Mouse (Mus musculus) heart, postnatal 36 days (tissue): ENCODE measurements around the gene Mettl7a1. TPM values are rescaled to one million over a fixed set of nuclear protein-coding genes. Genes with fewer than 3 reads are reported as not detected.
"Not testable (repeated sequence)": the region's sequence is repeated elsewhere in the genome, so short reads cannot be mapped to it uniquely, and the experiment has no call there.

Experiments
- DNase-seq, 2 experiments: peaks; one replicate each; pipeline ENCODE4 v3.0.0; 2021 to 2022
- intact Hi-C: fragments of 180-260 bp; cut with DNase I; formaldehyde crosslinking; loops from one replicate; pipeline ENCODE4 v1.15.1; 2025
- total RNA-seq, 2 experiments: library from RNA; stranded (reverse); gene quantifications; 2 replicates each; pipeline ENCODE4 v1.2.3; 2021

Mettl7a1 gene
- total RNA-seq = 10 to 100 TPM; 46.3 to 62.3 TPM

DNA sequence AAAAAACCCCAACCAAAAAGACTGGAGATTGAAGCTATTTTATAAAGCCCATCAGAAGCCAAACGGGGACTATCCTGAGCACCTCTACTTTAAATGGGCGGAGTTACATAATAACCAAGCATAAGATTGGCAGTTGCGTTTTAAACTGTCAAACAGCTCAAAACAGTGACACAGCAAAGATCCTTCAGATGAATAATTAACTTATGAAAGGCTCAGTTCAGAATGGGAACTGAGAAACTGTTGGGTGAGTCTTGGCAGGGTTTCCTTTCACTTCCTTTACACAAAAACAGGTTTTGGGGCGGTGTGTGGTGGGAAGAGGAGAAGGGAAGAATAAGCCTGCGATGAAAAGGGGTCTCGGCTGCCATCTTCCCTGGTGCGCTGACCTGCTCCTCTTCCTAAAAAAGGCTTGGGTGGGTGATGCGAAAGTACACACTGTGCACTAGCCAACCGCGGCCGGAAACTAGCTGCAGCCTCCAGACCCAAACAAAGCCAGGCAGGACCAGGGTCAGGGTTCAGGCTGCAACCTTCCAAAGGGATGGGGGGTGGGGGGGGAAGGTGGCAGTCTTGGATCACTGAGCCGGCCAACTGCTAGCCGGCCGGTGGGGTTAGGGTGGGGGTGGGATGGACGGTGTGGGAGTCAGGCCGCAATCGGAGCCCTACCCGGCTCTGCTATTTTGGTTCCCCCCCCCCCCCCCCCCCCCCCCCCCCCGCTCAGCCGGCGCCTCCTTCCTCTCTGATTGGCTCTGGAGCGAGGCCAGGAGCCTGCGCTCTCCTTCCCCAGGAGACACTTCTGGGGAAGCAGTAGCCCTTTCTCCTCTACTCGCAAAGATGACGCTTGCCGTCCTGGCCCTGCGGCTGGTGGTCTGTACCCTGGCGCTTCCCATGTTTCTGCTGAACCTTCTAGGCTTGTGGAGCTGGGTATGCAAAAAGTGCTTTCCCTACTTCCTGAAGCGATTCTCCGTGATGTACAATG, at the start of gene Mettl7a1:
TSS of gene Mettl7a1 (plus strand) at position 122 of the 973 bp plus-strand sequence.
- DNase-seq = peak; percentile 87
- intact Hi-C loops = loop anchor here (5.0 kb wide), 1 partner anchor 282 kb away; no protein-coding TSS in a partner anchor

DNA sequence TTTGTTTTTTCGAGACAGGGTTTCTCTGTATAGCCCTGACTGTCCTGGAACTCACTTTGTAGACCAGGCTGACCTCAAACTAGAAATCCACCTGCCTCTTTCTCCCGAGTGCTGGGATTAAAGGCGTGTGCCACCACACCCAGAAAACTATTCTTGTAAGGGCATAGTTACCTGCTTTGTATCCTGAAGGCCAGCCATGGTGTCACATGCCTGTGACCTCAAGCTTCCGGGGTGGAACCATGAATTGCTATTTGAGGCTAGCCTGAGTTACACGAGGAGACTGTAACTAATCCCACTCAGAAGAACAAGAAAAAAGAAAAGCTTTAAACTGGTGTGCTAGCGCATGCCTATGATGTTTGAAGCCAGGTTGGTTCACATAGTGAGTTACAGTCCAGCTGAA, 47.6 kb upstream of the Mettl7a1 start:
- intact Hi-C loops = no loop called here

DNA sequence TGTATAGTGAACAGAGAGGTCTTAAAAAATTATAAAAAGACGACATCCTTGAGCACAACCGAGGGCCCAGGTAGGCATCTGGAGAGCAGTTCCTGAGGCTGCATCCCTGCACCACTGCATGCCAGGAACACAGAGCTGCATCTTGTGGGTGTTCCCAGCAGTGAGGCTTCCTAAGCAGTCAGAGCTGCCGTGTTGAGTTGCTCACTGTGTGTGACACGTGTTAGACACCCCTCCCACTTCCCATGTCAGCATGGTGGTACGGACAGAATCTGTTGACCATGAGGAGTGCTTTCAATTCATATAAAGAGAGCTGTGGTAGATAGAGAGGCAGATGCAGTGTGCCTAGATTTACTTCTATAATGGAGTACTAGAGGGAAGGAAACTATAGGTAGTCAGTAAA, 46.6 kb upstream of the Mettl7a1 start:
- intact Hi-C loops = no loop called here
- DNase-seq = no peak

More for the DNA sequence above, 47.6 kb upstream of the Mettl7a1 start:
- no peak for DNase-seq

DNA sequence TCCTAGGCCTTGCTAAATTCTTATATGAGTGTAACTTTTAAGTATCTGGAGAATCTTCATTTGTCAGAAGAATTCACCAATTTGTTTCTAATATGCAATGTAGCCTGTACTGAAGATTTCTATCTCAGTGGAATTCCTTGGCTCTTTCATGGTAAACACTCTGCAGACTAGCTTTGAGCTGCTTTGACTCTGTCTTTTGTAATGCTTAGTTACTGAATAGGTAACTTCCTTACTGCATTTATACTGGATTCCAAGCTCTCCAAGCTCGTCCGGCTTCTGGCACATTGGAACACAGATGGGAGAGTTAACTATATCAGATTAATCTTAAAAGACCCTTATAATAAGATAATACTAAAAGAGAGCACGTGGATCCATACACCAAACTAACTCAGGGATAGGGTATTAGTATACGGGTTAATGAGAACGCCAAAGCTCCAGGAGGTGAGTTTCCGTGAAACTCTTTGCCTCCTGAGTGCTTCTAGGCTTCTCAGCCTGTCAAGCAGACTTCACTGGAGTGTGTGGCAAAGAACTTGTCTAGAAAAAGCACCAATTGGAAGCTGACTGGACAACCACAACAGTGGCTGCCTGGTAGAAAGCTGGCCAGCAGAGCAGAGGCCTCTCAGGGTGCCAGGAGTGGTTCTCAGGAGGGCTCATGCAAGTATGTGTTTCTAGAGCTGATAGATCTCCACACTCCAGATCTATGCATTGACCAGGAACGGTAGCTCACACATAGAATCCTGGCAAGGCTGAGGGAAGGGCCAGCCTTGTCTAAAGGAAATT, 45.1 kb upstream of the Mettl7a1 start:
- no peak for DNase-seq
- intact Hi-C loops = no loop called here

DNA sequence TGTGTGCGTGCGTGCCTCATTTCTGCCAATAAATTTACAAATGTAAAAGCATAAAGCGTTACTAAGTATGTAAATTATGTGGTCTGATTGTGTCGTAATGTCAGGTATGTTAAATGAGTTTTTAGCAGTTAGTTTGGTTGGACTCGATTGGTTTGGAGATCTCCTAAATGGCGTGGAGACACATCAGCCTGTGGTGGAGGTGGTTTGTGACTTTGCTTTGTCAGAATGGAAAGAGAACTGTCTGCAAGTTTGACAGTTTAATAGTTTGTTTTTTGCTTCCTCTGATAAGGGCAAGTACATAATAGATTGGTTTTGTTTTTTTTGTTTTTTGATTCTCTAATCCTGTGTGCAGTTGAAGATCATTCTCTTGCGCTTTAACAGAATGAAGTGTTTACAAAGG, 43.6 kb upstream of the Mettl7a1 start:
- intact Hi-C loops = loop anchor here (5.0 kb wide), 1 partner anchor 197 kb away; no protein-coding TSS in a partner anchor
- not testable (repeated sequence) for DNase-seq

DNA sequence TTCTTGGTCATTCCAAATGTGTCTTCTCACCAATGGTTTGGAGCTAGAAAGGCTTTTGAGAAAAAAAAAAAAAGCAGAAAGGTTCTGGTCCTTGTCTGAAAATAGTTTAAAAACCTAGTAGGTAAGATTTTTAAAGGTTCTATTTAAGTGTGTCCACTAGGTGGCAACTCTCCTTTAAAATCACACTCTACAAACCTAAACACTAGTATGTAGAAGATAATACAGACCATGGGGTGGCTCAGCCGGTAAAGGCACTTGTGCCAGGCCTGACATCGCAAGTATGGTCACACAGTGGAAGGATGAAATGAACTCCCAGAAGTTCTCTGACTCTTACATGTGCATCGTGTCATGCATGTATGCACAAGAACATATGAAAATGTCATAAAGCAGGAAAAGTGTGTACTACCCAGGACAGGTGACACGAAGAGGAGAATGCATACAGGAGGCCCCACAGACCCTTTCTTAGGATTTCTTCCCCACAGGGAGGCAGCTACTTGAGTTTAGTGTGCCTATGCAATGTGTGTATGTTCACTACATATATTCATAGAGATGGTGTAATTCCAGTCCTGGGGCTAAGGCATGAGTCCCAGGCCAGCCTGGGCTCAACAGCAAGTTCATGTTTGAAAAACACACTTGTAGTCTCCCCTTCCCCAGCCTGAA, 40.6 kb upstream of the Mettl7a1 start:
- peak in 1 of 2 experiments; percentile 9 for DNase-seq
- intact Hi-C loops = loop anchor here (2.0 to 5.0 kb wide), 2 partner anchors 111 to 194 kb away; no protein-coding TSS in a partner anchor

DNA sequence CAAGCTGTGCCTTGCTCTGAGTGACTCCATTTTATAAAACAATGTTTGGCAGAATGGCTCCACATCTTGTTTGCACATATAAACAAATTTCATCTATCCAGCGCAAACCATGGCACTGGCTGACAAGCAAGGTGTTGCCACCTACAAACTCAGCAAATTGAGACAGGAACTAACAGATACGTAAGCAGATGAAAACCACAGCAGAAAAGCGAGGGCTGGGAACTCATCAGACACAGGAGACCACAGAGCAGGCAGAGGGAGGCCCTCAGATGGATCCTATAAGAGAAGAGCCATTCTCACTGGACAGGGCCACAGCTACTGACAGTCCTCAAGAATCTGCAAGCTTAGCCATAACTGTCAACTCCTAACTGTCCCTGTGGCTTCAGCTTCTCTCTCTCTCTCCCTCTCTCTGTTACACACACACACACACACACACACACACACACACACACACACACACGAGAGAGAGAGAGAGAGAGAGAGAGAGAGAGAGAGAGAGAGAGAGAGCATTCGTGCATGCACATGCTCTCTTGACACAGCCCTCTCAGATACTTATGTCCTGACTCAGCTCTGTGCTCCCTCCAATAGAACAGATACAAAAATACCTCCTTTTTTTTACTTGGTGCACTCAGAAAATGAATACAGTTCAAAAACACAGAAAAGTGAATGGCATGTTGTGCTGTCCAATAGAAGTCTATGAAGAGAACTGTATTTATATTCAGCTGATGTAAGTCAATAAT, 38.2 kb upstream of the Mettl7a1 start:
- DNase-seq = no peak
- intact Hi-C loops = loop anchor here (1.0 to 5.0 kb wide), 2 partner anchors 57 to 105 kb away; no protein-coding TSS in a partner anchor

DNA sequence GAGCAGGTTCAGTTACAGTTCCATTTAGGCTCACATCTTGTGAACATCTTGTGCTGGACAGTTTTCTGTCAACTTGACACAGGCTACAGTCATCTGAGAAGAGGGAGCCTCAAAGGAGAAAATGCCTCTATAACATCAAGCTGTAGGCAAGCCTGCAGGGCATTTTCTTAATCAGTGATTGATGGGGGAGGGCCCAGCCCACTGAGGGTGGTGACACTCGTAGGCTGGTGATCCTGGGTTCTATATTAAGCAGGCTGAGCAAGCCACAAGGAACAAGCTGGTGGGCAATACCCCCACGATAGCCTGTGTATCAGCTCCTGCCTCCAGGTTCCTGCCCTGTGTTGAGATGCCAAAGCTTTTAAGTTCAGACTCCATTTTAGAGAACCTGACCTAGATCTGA, 35.0 kb upstream of the Mettl7a1 start:
- intact Hi-C loops = loop anchor here (5.0 kb wide), 1 partner anchor 53 kb away; no protein-coding TSS in a partner anchor
- no peak for DNase-seq

DNA sequence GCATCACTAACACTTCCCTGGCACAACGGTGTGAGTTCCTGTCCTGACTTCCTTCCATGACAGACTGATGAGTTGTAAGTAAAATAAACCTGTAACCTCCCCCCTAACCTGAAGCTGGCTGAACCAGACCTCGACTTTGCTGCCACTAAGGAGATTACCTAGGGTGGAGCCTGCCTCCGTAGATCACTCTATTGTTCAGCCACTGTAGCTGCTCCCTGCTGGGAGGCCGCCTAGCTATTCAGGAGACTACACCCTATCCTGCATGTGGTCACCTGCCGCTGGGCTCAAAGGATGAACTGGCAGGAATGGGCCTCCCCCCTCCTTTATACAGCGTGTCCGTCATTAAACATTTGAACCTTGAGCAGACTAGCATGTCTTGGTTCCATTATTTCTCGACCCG, 34.2 kb upstream of the Mettl7a1 start:
- intact Hi-C loops = loop anchor here (5.0 kb wide), 1 partner anchor 53 kb away; no protein-coding TSS in a partner anchor
- no peak for DNase-seq

DNA sequence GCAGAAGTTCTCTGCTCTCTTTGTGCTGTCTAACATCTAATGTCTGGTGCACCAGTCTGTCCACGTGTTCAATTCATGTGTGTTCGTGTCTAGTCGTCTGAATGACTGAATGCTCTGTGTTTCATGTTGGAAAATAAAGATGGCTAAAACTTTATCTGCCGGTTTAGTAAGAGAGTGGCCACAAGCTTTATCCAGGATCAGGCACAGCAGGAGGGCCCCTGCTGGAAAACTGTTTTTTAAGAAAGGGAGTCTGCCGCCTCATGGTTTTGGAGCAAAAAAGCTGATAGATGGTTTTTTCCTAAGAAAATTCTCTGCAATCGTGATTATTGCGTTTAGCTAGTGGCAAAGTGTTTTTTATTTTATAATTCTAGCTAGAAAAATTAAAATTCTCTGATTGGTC, 33.3 kb upstream of the Mettl7a1 start:
- DNase-seq, intact Hi-C loops: not testable (repeated sequence)

DNA sequence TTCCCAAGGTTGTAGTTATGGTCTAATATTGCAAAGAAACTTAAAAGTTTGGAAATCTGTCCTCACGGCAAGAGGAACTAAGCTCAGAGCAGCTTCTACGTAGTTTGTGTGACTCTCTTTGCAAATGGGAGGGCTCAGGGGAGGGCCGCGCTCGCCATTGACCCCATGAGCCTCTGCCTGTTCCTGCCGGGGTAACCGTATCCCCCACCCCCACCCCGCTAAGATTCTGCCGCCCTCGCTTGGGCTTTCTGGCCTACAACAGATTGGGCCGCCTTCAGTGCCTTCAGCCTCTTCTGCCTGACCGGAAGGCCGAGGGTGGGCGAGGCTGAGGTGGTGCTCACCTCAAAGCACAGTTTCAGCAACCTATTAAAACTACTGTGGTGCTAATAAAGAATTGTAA, 32.5 kb upstream of the Mettl7a1 start:
- no peak for DNase-seq
- intact Hi-C loops = no loop called here

DNA sequence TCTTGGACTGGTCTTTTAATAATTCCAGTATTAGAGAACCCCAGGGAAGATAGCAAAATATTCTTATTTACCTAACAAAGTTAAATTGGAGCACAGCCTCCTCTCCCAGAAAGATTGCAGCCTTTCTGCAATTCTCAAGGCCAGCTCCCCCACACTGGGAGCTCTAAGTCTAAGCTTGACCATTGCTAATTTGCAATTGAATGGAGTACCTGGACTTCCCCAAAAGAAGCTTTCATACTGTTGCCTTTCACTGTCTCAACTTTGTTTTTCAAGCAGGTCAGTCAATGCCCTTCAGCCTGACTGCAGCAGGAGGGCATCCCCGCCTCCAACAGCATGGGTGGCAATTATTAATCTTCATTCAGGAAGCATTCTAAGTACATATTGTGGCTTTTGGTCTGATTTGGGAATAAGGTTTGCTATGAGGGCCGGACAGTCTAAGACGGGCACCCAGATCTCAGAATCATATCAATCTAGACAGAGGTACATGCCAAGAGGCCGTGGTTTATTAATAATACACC, 30.1 kb upstream of the Mettl7a1 start:
- DNase-seq, intact Hi-C loops: not testable (repeated sequence)

DNA sequence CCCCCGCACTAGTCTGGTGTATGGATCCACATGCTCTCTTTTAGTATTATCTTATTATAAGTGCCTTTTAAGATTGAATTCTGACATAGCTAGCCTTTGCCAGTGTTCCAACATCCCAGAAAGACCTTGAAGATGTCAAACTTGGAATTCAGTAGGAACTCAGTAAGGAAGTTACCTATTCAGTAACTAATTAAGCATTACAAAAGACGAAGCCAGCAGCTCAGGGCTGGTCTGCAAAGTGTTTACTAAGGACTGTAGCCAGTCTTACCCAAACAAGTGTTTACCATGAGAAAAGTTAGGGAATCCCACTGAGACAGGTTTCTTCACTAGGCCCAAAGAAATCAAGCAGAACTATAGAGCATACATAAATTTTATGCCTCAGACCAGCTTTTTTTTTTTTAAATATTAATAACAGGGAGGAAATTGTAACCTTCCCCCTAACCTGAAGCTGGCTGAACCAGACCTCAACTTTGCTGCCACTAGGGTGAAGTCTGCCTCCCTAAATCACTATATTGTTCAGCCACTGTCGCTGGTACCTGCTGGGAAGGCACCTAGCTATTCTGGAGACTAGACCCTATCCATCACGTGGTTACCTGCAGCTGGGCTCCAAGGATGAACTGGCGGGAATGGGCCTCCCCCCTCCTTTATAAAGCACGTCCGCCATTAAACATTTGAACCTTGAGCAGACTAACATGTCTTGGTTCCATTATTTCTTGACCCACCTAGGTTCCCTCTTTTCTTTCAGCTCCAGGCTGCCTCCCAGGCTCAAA, 29.0 kb upstream of the Mettl7a1 start:
- no peak for DNase-seq
- intact Hi-C loops = no loop called here

DNA sequence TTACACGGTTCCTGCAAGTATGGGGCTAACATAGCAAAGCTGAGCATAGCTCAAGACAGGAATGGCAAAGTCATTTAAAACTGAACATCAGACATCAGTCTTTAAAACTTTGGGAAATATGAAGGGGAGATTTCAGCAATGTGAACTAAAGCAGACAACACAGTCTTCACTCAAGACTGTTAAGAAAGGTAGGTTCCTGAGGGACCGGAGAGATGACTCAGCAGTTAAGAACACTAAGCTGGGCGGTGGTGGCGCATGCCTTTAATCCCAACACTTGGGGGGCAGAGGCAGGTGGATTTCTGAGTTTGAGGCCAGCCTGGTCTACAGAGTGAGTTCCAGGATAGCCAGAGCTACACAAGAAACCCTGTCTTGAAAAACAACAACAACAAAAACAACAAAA, 27.5 kb upstream of the Mettl7a1 start:
- DNase-seq = no peak
- intact Hi-C loops = no loop called here

DNA sequence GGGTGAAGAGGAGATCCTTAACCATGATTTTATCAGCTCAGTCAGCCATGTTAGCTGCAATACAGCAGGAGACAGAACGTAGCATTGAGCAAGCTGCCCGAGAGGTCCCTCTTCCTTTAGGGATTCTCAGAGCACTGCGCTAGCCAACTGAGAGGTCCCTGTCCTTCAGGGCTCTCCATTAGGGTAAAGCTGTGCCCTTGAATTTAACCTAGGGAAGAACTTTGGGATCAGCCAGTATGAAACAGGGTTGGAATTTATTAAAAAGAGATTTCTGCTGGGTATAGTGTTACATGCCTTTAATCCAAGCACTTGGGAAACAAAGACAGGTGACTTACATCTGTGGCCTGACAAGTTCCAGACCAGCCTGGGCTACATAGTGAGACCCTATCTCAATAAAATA, 26.4 kb upstream of the Mettl7a1 start:
- DNase-seq = no peak
- intact Hi-C loops = no loop called here

DNA sequence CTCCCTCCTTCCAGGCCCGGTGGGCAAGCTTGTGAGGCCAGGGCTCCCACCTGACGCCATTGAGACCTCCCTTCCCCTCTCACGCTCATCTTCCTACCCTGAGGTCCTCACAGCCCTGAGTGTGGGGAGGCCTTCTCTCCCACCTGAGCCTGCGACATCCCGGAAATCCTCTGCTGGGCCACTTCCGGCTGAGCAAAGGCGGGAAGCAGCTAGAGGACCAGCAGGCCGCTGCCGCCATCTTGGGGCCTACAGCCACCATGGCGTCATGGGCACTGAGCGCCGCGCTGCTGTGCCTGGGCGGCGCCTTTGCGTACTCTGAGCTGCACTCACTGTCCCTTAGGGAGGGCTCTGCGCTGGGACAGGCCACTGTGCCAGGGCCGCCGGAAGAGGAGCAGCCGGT, 23.3 kb upstream of the Mettl7a1 start, which contains the start of gene Tmprss12:
TSS of gene Tmprss12 (plus strand) at position 212 of the 400 bp plus-strand sequence.
- no peak for DNase-seq
- intact Hi-C loops = no loop called here

DNA sequence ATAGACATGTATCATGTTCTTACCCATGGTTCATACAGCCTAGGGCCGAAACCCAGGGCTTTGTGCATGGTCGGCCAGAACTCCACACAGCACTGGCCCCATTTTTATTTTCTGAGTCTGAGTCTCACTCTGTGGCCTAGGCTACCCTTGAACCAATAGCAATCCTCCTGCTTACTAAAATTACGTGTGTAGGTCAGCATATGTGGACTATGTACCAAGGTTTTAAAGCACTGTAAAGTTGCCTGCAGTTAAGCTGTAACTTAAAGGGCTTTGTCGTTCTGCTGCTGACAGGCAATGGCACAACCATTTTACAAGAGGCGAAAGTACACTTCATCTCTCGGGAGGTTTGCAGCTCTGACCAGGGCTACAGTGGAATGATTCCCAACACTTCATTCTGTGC, 15.0 kb upstream of the Mettl7a1 start:
- intact Hi-C loops = no loop called here
- DNase-seq = no peak

DNA sequence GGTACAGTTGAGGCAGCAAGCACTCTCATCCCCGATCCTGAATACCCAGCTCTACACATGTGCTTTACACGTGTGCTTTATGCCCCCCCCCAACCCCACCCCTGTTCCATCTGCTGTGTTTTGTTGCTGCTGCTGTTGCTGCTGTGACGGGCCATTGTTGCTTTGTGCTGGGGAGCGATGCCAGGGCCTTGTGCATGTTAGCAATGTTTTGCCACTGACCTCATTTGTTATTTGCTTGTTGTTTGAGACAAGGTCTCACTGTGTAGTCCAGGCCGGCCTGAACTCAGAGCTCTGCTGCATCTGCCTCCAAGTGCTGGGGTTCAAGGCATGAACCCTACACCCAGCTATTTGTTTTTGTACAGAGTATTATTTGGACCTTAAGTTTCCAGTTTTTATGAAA, 13.1 kb upstream of the Mettl7a1 start:
- intact Hi-C loops = no loop called here
- no peak for DNase-seq

DNA sequence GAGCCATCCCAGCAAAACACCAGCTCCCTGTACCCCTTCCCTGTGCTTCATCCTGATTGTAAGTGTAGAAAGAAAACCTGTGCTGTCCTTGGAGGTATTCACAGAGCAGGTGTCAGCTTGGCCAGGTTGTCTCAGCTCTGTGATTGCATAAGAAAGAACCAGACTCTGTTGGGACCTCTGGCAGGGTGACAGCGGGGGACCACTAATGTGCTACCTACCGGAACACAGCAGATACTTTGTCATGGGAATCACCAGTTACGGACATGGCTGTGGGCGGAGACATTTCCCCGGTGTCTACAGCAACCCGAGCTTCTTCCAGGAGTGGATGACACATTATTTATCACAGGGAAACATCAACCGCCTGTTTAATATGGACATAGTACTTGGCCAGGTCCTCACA, 11.6 kb upstream of the Mettl7a1 start:
- intact Hi-C loops = no loop called here
- no peak for DNase-seq
